Mouse (Mus musculus): ENCODE data around the gene Gm20441. TPM values are rescaled to one million over a fixed set of nuclear protein-coding genes. Genes with fewer than 3 reads are reported as not detected.
A peak's percentile ranks its signal among the peaks of the same experiment; 100 is the strongest.
"Not testable (repeated sequence)": the region's sequence is repeated elsewhere in the genome, so short reads cannot be mapped to it uniquely, and the experiment has no call there.

Gene Gm20441
- polyA plus RNA-seq, 1 experiment, result not detected

DNA sequence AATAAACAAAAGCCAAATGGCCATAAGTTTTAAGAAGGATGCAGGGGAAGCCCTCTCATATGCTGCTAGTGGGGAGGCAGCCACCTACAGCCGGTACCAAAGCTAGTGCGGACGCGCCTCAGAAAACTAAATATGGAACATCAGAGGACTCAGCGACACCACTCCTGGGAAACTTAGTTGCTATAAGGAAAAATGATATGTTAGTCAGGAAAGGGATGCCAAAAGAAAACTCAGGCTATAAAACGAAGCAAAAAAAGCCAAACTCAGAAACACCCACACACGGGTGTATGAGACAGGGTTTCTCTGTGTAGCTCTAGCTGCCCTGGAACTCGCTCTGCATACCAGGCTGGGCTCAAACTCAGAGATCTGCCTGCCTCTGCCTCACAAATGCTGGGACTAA, 7.5 kb upstream of the Gm20441 start:
- Histone ChIP-seq H3K9me3 (no peaks in the 10 kb centered on the region), H3K4me1 (peaks cover 18% of the 10 kb centered on the region), H3K4me3 (replicated peaks) (no peak overlapping the region), H3K36me3 (replicated peaks; ENCODE audit: low read length) (no peaks in the 10 kb centered on the region), H3K27me3 (replicated peaks) (peaks cover 31% of the 10 kb centered on the region)
- no peak for TF ChIP-seq FLI1 (IDR thresholded peaks at IDR 0.05; ENCODE audit: low read length)
- TF ChIP-seq GATA1 (IDR thresholded peaks at IDR 0.05; ENCODE audit: borderline replicate concordance, low read length), result no peak

DNA sequence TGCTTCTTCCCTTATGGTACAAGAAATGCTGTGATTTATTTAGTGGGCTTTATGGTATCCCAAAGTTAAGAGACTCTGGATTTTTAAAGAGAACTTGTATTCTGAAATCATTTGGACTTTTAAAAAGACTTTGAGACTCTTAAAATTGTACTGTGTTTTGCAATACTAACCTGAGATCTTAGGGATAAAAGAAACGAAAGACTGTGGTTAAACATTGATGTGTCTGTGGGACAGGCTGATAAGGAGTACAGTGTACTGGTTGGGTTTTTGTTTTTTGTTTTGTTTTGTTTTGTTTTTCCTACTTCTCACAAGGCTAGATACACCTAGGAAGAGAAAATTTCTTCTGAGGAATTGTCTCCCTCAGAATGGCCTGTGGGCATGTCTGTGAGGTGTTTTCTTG, 4.7 kb upstream of the Gm20441 start:
- TF ChIP-seq GATA1 (IDR thresholded peaks at IDR 0.05; ENCODE audit: borderline replicate concordance, low read length) (no peak), FLI1 (IDR thresholded peaks at IDR 0.05; ENCODE audit: low read length) (no peak)
- Histone ChIP-seq H3K36me3 (replicated peaks; ENCODE audit: low read length) (no peaks in the 10 kb centered on the region), H3K27me3 (replicated peaks) (peaks cover 32% of the 10 kb centered on the region), H3K4me3 (replicated peaks) (no peak overlapping the region), H3K9me3 (no peaks in the 10 kb centered on the region), H3K4me1 (peaks cover 13% of the 10 kb centered on the region)

DNA sequence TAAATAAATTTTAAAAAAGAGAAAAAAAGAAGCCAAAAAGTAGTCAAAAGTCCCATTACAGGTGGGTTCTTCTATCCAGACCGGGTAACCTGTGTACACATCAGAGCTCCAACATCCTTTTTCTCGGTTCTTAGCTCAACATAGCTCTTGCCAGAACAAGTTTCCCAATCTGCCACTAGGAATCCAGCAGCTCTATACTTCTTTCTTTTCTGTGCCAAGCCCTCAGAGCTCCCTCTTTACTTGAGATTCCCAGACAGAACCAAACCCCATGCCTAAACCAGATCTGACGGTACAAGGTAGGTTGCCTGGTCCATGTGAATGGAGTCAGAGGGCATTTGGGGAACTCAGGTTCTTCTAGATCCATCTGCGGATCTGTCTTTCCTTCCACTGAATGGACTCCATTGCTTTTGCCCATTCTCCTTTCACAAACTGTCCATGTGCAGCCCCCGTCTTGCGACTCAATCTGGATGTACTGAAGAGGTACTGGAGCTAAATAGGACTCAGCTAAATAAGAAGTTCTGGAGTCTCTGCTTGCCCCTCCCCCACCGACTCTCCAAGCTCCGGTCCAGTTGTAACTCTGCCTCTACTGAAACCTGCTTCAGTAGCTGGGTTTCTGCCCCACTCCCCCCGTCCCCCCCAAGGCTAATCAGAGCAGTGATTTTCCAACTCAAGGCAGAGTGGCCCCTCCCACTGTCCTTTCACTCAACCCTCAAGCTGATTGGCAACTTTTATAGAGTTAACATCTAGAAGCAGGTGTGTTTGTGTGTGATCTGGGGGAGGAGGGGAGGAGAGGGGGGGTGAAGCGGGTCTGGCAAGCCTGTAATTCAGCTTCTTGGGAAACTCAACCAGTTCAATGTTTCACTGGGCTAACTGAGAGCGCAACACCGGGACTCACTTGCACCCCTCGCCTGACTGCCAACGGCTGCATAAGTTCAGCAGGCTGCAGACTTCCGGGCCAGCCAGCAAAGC, 1.3 kb downstream of the Gm20441 start:
- Histone ChIP-seq H3K36me3 (replicated peaks; ENCODE audit: low read length) (no peaks in the 10 kb centered on the region), H3K27me3 (replicated peaks) (peaks cover 48% of the 10 kb centered on the region), H3K4me3 (replicated peaks) (peak overlapping the region; percentile 50), H3K4me1 (peaks cover 21% of the 10 kb centered on the region), H3K9me3 (no peaks in the 10 kb centered on the region)
- no peak for TF ChIP-seq GATA1 (IDR thresholded peaks at IDR 0.05; ENCODE audit: borderline replicate concordance, low read length)
- TF ChIP-seq FLI1 (IDR thresholded peaks at IDR 0.05; ENCODE audit: low read length), result no peak

DNA sequence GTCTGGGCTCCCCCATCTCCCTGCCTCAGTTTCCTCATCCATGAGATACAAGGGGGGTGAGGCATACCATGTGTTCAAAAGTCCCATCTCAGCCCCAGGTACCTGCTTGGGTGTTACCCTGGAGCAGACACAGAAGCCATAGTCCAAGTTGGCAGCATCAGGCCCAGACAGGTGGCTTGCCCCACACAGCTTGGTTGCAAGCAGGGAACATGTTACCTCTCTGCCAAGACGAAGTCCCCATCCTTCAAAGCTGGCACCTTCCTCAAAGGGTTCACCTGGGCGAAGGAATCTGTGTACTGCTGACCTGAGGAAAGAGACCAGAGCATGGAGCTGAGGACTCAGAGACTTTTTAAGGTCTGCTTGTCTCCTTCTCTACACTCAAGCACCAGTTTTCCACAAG, 2.9 kb downstream of the Gm20441 start:
- Histone ChIP-seq H3K9me3 (no peaks in the 10 kb centered on the region), H3K27me3 (replicated peaks) (peaks cover 37% of the 10 kb centered on the region), H3K36me3 (replicated peaks; ENCODE audit: low read length) (no peaks in the 10 kb centered on the region), H3K4me3 (replicated peaks) (no peak overlapping the region), H3K4me1 (peaks cover 28% of the 10 kb centered on the region)
- TF ChIP-seq FLI1 (IDR thresholded peaks at IDR 0.05; ENCODE audit: low read length) (no peak), GATA1 (IDR thresholded peaks at IDR 0.05; ENCODE audit: borderline replicate concordance, low read length) (no peak)

DNA sequence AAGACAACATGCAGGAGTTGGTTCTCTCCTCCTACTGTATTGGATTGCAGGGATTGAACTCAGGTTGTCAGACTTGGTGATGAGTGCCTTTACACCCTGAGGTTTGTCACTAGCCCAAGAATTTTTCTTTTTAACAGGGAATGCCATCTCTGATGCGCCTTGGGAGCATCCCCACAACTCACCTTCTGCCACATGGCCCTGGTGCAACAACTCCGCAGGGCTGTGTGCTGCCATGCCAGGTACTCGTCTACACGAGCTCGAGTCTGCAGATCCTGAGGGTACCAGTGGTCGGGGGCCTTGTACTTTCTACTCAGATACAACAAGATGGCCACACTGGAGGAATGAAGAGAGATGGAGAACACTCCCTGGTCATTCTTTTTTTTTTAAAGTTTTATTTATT, 4.2 kb downstream of the Gm20441 start:
- H3K36me3 ChIP-seq (replicated peaks; ENCODE audit: low read length), result no peaks in the 10 kb centered on the region
- H3K4me1 ChIP-seq, result peaks cover 36% of the 10 kb centered on the region
- TF ChIP-seq FLI1 (IDR thresholded peaks at IDR 0.05; ENCODE audit: low read length) (no peak), GATA1 (IDR thresholded peaks at IDR 0.05; ENCODE audit: borderline replicate concordance, low read length) (no peak)
- H3K27me3 ChIP-seq (replicated peaks), result peaks cover 35% of the 10 kb centered on the region
- no peaks in the 10 kb centered on the region for H3K9me3 ChIP-seq
- no peak overlapping the region for H3K4me3 ChIP-seq (replicated peaks)

DNA sequence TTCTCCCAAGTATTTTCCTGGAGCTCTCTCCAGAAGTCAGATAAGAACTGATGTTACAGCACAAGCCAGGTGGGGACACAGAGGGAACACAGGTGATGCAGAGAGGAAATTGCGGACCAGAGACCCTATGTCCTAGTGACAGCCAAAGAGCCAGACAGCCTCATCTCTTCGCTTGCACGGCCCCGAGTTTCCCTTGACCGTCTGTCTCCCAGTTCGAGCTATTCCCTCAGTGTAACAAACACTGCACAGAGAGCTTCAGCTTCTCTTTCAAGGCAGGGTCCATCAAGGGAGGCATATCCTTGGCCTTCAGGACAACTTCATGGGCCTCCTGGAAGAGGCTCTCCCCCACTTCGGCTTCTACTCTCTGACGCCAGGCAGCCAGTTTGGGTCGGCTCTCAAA, 6.2 kb downstream of the Gm20441 start:
- Histone ChIP-seq H3K9me3 (no peaks in the 10 kb centered on the region), H3K36me3 (replicated peaks; ENCODE audit: low read length) (no peaks in the 10 kb centered on the region), H3K27me3 (replicated peaks) (peaks cover 26% of the 10 kb centered on the region), H3K4me1 (peaks cover 18% of the 10 kb centered on the region), H3K4me3 (replicated peaks) (no peak overlapping the region)
- TF ChIP-seq FLI1 (IDR thresholded peaks at IDR 0.05; ENCODE audit: low read length), result no peak
- TF ChIP-seq GATA1 (IDR thresholded peaks at IDR 0.05; ENCODE audit: borderline replicate concordance, low read length), result no peak

DNA sequence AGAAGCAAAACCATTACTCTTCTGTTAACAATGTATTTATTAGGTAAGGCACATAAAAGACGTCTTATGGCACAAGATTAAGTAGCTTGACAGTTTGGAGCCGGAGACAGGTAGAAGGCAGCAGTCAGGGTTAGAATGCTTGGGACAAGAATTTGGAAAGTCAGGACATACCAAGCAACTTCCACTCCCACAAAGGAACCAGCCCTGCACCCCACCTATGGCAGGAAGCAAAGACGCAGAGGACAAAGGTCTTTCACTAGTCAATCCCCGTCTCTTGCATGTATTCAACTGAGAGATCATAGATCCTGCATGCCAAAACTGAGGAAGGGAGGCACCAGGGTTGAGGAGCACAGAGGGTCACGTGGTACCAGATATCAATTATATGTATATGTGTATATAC, 6.7 kb downstream of the Gm20441 start:
- H3K27me3 ChIP-seq (replicated peaks), result peaks cover 21% of the 10 kb centered on the region
- peaks cover 16% of the 10 kb centered on the region for H3K4me1 ChIP-seq
- no peaks in the 10 kb centered on the region for H3K36me3 ChIP-seq (replicated peaks; ENCODE audit: low read length)
- TF ChIP-seq FLI1 (IDR thresholded peaks at IDR 0.05; ENCODE audit: low read length), result no peak
- TF ChIP-seq GATA1 (IDR thresholded peaks at IDR 0.05; ENCODE audit: borderline replicate concordance, low read length), result no peak
- no peak overlapping the region for H3K4me3 ChIP-seq (replicated peaks)
- no peaks in the 10 kb centered on the region for H3K9me3 ChIP-seq

DNA sequence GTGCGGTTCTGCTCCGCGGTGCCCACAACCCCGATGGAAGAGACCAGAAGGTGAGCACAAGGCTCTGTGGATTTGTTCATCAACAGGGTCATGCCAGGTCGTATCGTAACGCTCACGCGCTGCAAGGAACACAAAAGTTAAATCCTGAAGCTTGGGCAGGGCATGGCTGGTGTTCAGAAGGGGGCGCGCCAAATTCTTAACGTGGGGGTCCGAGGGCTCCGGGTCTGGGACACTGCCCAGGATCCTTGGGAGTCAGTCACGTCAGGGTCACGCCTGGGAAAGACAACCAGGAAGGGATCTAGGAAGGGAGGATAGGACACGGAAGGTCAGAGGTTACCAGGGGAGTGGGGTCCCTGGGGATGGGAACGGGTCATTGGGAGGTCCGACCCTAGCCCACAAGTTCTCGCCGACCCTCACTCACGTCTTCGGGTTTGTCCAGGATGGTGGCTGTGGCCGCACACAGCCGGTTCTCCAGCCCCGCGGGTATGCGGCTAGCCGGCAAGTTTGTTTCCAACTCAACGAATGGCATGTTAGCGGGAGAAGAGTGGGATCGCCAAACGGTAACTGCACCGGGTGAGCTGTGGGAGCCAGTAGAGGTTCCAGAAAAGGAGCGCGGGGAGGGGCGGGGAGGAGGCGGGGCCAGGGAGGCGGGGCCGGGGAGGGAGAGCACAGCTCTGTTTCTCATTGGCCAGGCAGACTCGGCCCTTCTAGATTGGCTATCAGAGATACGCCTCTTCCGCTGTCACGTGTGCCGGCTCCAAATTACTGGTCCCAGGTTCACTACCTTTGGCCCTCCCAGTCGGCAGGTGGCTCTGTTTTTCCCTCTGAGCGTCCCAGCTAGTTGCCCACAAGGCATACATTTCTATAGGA, 7.7 kb downstream of the Gm20441 start, which contains the start of gene Ddt:
Gene Ddt (minus strand): TSS at position 620 of the 870 bp plus-strand sequence.
- H3K9me3 ChIP-seq, result no peaks in the 10 kb centered on the region
- TF ChIP-seq GATA1 (IDR thresholded peaks at IDR 0.05; ENCODE audit: borderline replicate concordance, low read length) (no peak), FLI1 (IDR thresholded peaks at IDR 0.05; ENCODE audit: low read length) (no peak)
- peaks cover 16% of the 10 kb centered on the region for H3K4me1 ChIP-seq
- peaks cover 19% of the 10 kb centered on the region for H3K27me3 ChIP-seq (replicated peaks)
- H3K36me3 ChIP-seq (replicated peaks; ENCODE audit: low read length), result no peaks in the 10 kb centered on the region
- H3K4me3 ChIP-seq (replicated peaks), result peak within 1 kb of the TSS; percentile 94

DNA sequence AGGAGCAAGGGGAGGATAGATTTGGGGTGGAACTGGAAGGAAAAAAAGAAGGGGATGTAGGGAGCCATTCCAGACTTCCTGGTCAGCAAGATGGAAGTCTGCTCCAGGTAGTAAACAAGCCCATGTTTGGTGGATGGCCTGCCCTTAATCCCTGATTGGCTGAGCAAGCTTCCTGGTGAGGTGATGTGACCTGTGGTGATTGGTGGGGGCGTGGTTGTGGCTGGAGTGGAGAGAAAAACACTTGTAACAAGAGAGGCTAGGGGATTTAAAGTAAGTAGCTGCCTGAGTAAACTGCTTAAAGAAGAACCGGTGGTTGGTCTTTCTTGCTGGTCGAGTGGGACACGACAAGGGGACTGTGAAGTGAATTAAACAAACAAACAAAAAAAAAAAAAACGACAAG, 13.0 kb downstream of the Gm20441 start:
- not testable (repeated sequence) for H3K36me3 ChIP-seq (replicated peaks; ENCODE audit: low read length); H3K27me3 ChIP-seq (replicated peaks); H3K9me3 ChIP-seq; H3K4me3 ChIP-seq (replicated peaks)
- peaks cover 31% of the 10 kb centered on the region for H3K4me1 ChIP-seq

DNA sequence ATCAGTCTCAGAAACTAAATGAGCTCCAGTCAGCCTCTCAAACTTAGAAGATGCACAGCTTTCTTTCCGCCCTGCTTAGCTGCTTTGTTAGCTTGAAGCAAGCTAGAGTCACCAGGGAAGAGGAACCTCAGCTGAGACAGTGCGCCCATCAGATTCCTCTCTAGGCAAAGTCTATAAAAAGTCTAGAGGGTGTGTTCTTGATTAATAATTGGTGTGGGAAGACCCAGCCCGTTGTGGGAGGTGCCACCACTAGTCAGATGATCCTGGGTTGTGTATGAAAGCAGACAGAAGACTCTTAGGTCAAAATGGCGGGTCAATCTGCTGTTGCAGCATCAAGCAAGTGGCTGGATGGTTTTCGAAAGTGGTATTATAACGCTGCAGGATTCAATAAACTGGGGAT, 13.9 kb downstream of the Gm20441 start:
- Histone ChIP-seq H3K9me3 (no peaks in the 10 kb centered on the region), H3K4me1 (peaks cover 28% of the 10 kb centered on the region), H3K27me3 (replicated peaks) (peaks cover 4% of the 10 kb centered on the region), H3K4me3 (replicated peaks) (no peak overlapping the region), H3K36me3 (replicated peaks; ENCODE audit: low read length) (peaks cover 2% of the 10 kb centered on the region)
- TF ChIP-seq GATA1 (IDR thresholded peaks at IDR 0.05; ENCODE audit: borderline replicate concordance, low read length) (no peak), FLI1 (IDR thresholded peaks at IDR 0.05; ENCODE audit: low read length) (no peak)
